Mouse (Mus musculus) spleen, adult 10 weeks (tissue): ENCODE data around the gene Rpl3l. TPM values are rescaled to one million over a fixed set of nuclear protein-coding genes. Genes with fewer than 3 reads are reported as not detected.

Source experiments
- polyA plus RNA-seq: library from polyadenylated mRNA; stranded (reverse); fragments of 350-450 nt; fragmentation: Illumina TruSeq; extraction: RNeasy Lipid Tissue Mini Kit (QIAGEN cat#74804); gene quantifications from one replicate; pipeline ENCODE4 v1.2.3, GENCODE M21; 2015; ENCODE audit warnings: low replicate concordance; ENCODE audit not compliant: insufficient read depth

Rpl3l gene
- not detected for polyA plus RNA-seq

GRCm38 (mm10) chr17:24727618-24728017, at the start of gene Rpl3l:
Gene Rpl3l (plus strand): TSS chr17:24727820.

GRCm38 (mm10) chr17:24689251-24690081, 38.2 kb upstream of the Rpl3l start, which contains the start of gene Syngr3:
Gene Syngr3 (minus strand): TSS chr17:24689955.

GRCm38 (mm10) chr17:24696011-24696697, 31.5 kb upstream of the Rpl3l start, which contains the start of the genes Gfer and Noxo1:
Gene Gfer (minus strand): TSS chr17:24696156.
Gene Noxo1 (plus strand): TSS chr17:24696234.

GRCm38 (mm10) chr17:24706982-24707800, 20.4 kb upstream of the Rpl3l start, which contains the start of gene Tbl3:
Gene Tbl3 (minus strand): TSS chr17:24707660.

GRCm38 (mm10) chr17:24717943-24718342, 9.7 kb upstream of the Rpl3l start, which contains the start of the genes Rnf151 and Rps2:
Gene Rnf151 (minus strand): TSS chr17:24718063.
Gene Rps2 (plus strand): TSS chr17:24718116.

GRCm38 (mm10) chr17:24724184-24724583, 3.4 kb upstream of the Rpl3l start, which contains the start of gene Ndufb10:
Gene Ndufb10 (minus strand): TSS chr17:24724478.

GRCm38 (mm10) chr17:24736330-24737051, 8.9 kb downstream of the Rpl3l start, which contains the start of gene Msrb1:
Gene Msrb1 (plus strand): TSS chr17:24736642.

GRCm38 (mm10) chr17:24752415-24753394, 25.1 kb downstream of the Rpl3l start, which contains the start of gene Hs3st6:
Gene Hs3st6 (plus strand): TSS chr17:24752988.

Other genes with a start within 250 kb of the Rpl3l start
- gene Mlst8, start 248.7 kb upstream of the Rpl3l start, polyA plus RNA-seq: 19.8 TPM
- 0.08 TPM for gene Caskin1, start 239.2 kb upstream of the Rpl3l start, polyA plus RNA-seq
- 125 TPM for gene Traf7, start 199.9 kb upstream of the Rpl3l start, polyA plus RNA-seq
- gene Rab26, start 193.6 kb upstream of the Rpl3l start, polyA plus RNA-seq: 1.7 TPM
- 31.5 TPM for gene Pkd1, start 178.0 kb upstream of the Rpl3l start, polyA plus RNA-seq
- gene Tsc2, start 95.2 kb upstream of the Rpl3l start, polyA plus RNA-seq: 46.2 TPM
- 3.4 TPM for gene Nthl1, start 95.1 kb upstream of the Rpl3l start, polyA plus RNA-seq
- 21.0 TPM for gene Slc9a3r2, start 77.5 kb upstream of the Rpl3l start, polyA plus RNA-seq
- not detected for gene Npw, start 69.4 kb upstream of the Rpl3l start, polyA plus RNA-seq
- 15.5 TPM for gene Zfp598, start 58.1 kb upstream of the Rpl3l start, polyA plus RNA-seq
- gene Syngr3, start 37.9 kb upstream of the Rpl3l start, polyA plus RNA-seq: not detected
- 16.0 TPM for gene Gfer, start 31.7 kb upstream of the Rpl3l start, polyA plus RNA-seq
- gene Noxo1, start 31.6 kb upstream of the Rpl3l start, polyA plus RNA-seq: 4.3 TPM
- 8.7 TPM for gene Tbl3, start 20.2 kb upstream of the Rpl3l start, polyA plus RNA-seq
- gene Rnf151, start 9.8 kb upstream of the Rpl3l start, polyA plus RNA-seq: not detected
- 1,280 TPM for gene Rps2, start 9.7 kb upstream of the Rpl3l start, polyA plus RNA-seq
- 148 TPM for gene Ndufb10, start 3.3 kb upstream of the Rpl3l start, polyA plus RNA-seq
- 62.1 TPM for gene Msrb1, start 8.8 kb downstream of the Rpl3l start, polyA plus RNA-seq
- not detected for gene Hs3st6, start 25.2 kb downstream of the Rpl3l start, polyA plus RNA-seq
- gene Meiob, start 76.5 kb downstream of the Rpl3l start, polyA plus RNA-seq: 0.51 TPM
- gene Hagh, start 112.3 kb downstream of the Rpl3l start, polyA plus RNA-seq: 62.0 TPM
- gene Fahd1, start 122.5 kb downstream of the Rpl3l start, polyA plus RNA-seq: 9.4 TPM
- 0.36 TPM for gene Igfals, start 138.2 kb downstream of the Rpl3l start, polyA plus RNA-seq
- gene Nubp2, start 158.5 kb downstream of the Rpl3l start, polyA plus RNA-seq: 30.4 TPM
- gene Spsb3, start 158.8 kb downstream of the Rpl3l start, polyA plus RNA-seq: 12.0 TPM
- 12.4 TPM for gene Eme2, start 167.3 kb downstream of the Rpl3l start, polyA plus RNA-seq
- gene Mrps34, start 167.3 kb downstream of the Rpl3l start, polyA plus RNA-seq: 18.6 TPM
- 14.5 TPM for gene Nme3, start 168.7 kb downstream of the Rpl3l start, polyA plus RNA-seq
- 68.1 TPM for gene Mapk8ip3, start 209.2 kb downstream of the Rpl3l start, polyA plus RNA-seq
- 50.0 TPM for gene Jpt2, start 232.9 kb downstream of the Rpl3l start, polyA plus RNA-seq